ENCODE assay signal across 32 mouse cellular contexts in the genomic region with DNA sequence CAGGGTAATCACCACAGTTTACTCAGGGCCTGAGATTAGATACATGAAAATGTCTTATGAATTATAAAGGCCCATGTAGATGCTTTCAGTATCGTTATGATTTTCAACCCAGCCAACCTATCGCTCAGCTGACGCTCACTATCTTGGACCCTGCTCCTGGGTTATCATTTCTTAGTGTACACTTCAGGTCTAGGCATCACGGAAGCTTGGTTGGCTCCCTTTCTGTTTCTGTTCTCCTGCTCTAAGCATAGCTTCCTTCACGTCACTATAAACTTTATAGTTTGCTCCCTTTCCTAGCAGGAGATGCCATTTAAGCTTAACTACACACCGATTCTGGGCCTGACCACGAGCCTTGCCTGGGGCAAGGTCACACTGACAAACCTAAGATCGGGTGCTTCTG. TPM values are rescaled to one million over a fixed set of nuclear protein-coding genes. Genes with fewer than 3 reads are reported as not detected.
A peak's percentile ranks its signal among the peaks of the same experiment; 100 is the strongest.
DNase-seq lines count a peak whose midpoint lies in the region; ATAC-seq and TF ChIP-seq lines count a peak whose summit lies in the region.
"Had no signal": no experiment of that assay in that cellular context is flagged by ENCODE, and none has a peak within 500 bp of the region (broad histone marks: within the 10 kb centered on the region; RNA-seq: fewer than 3 reads in every experiment).

No protein-coding gene starts in this region.

- no peak overlapping the region for H3K9ac ChIP-seq in heart, postnatal 0 days (replicated peaks; ENCODE audit: low read depth, low read length)
- H3K9ac ChIP-seq in stomach, embryonic 14.5 days (replicated peaks; ENCODE audit: low read depth, low read length): no peak overlapping the region
- H3K9ac ChIP-seq: embryonic facial prominence, embryonic 12.5 days; heart, embryonic 13.5 days; hindbrain, embryonic 14.5 days; limb, embryonic 12.5 days; liver, embryonic 15.5 days; lung, embryonic 14.5 days; midbrain, embryonic 12.5 days; neural tube, embryonic 12.5 days had no signal

- DNase-seq in heart, postnatal 0 days (ENCODE audit: low spot score): no peak
- DNase-seq in heart, adult 8-10 months (ENCODE audit: low spot score): no peak
- DNase-seq in induced T-regulatory cell, adult 2 months (ENCODE audit: low read depth): peak; percentile 39
- no peak for DNase-seq in right cerebral cortex, adult 2 months (ENCODE audit: low spot score in 2 of 2)
- no peak for DNase-seq in spleen, postnatal 36 days (ENCODE audit: low spot score in 2 of 2)
- DNase-seq in lung, postnatal 36 days: no peak
- DNase-seq: adrenal gland, postnatal 10 days; B cell, adult 2 months; cerebellum, adult 8-10 months; cerebellum, postnatal 36 days; gastrocnemius, postnatal 25 days; heart, adult 18-20 months; kidney, adult 9 months; kidney, postnatal 14 days; layer of hippocampus, adult 9-11 months; lung, embryonic 14.5 days; right cerebral cortex, adult 18-20 months; right cerebral cortex, postnatal 4 days; thymus, adult 2 months; thymus, postnatal 4 days had no signal

- TF ChIP-seq CTCF in heart, postnatal 0 days (IDR thresholded peaks at IDR 0.05; ENCODE audit: low read depth): no peak

- H3K36me3 ChIP-seq in heart, postnatal 0 days (replicated peaks; ENCODE audit: control insufficient read depth, insufficient read depth, low read length): peaks cover 14% of the 10 kb centered on the region
- no peaks in the 10 kb centered on the region for H3K36me3 ChIP-seq in stomach, embryonic 14.5 days (ENCODE audit: control insufficient read depth, insufficient read depth, low read length)
- H3K36me3 ChIP-seq: neural tube, embryonic 12.5 days had no signal

- no peak overlapping the region for H3K4me3 ChIP-seq in heart, postnatal 0 days (ENCODE audit: low read depth, low read length)
- no peak overlapping the region for H3K4me3 ChIP-seq in stomach, embryonic 14.5 days (ENCODE audit: low read depth, low read length)
- H3K4me3 ChIP-seq: embryonic facial prominence, embryonic 12.5 days; heart, embryonic 13.5 days; limb, embryonic 12.5 days; liver, embryonic 15.5 days; midbrain, embryonic 12.5 days; myocyte; neural tube, embryonic 12.5 days had no signal

- H3K4me1 ChIP-seq in heart, postnatal 0 days (ENCODE audit: control insufficient read depth, insufficient read depth): peaks cover 7% of the 10 kb centered on the region
- H3K4me1 ChIP-seq in stomach, embryonic 14.5 days (ENCODE audit: control insufficient read depth, insufficient read depth, low read length): peaks cover 5% of the 10 kb centered on the region
- H3K4me1 ChIP-seq: neural tube, embryonic 12.5 days had no signal

- no peak for ATAC-seq in heart, postnatal 0 days (ENCODE audit: insufficient read depth, low read depth)
- ATAC-seq in stomach, embryonic 14.5 days (ENCODE audit: insufficient number of reproducible peaks, insufficient read depth, low FRiP score, low read depth): 0 out of 2 replicates have a peak, but pooled peaks have one; percentile 14
- ATAC-seq: forebrain, embryonic 14.5 days; inflammation-experienced regulatory T-cells, adult 6 months had no signal

- 68% methylated on average over 8 of the region's 8 CpGs for WGBS in heart, postnatal 0 days
- WGBS in stomach, embryonic 14.5 days: 80% methylated on average over 8 of the region's 8 CpGs

- peak overlapping the region; percentile 27 for H3K27ac ChIP-seq in heart, postnatal 0 days (ENCODE audit: low read depth)
- H3K27ac ChIP-seq in stomach, embryonic 14.5 days (ENCODE audit: low read length): no peak overlapping the region
- H3K27ac ChIP-seq: embryonic facial prominence, embryonic 12.5 days; heart, embryonic 13.5 days; hindbrain, embryonic 14.5 days; limb, embryonic 12.5 days; liver, embryonic 15.5 days; midbrain, embryonic 12.5 days; neural tube, embryonic 12.5 days had no signal

- no peaks in the 10 kb centered on the region for H3K9me3 ChIP-seq in heart, postnatal 0 days (replicated peaks; ENCODE audit: control insufficient read depth, low read length)
- H3K9me3 ChIP-seq in stomach, embryonic 14.5 days (ENCODE audit: control insufficient read depth, low read depth, low read length): no peaks in the 10 kb centered on the region
- H3K9me3 ChIP-seq: embryonic facial prominence, embryonic 12.5 days; heart, embryonic 13.5 days; limb, embryonic 12.5 days; liver, embryonic 15.5 days; midbrain, embryonic 12.5 days; neural tube, embryonic 12.5 days had no signal

- TF ChIP-seq EP300 in heart, postnatal 0 days (IDR thresholded peaks at IDR 0.05; ENCODE audit: low read depth): no peak

- no peak overlapping the region for H3K4me2 ChIP-seq in heart, postnatal 0 days (ENCODE audit: low read depth, low read length)
- no peak overlapping the region for H3K4me2 ChIP-seq in stomach, embryonic 14.5 days (replicated peaks; ENCODE audit: low read depth, low read length)
- H3K4me2 ChIP-seq: embryonic facial prominence, embryonic 12.5 days; heart, embryonic 13.5 days; hindbrain, embryonic 14.5 days; limb, embryonic 12.5 days; liver, embryonic 15.5 days; lung, embryonic 14.5 days; midbrain, embryonic 12.5 days; neural tube, embryonic 12.5 days had no signal

- no peaks in the 10 kb centered on the region for H3K27me3 ChIP-seq in heart, postnatal 0 days (ENCODE audit: control insufficient read depth, insufficient read depth, low read length)
- H3K27me3 ChIP-seq in stomach, embryonic 14.5 days (ENCODE audit: control insufficient read depth, insufficient read depth, low read length): no peaks in the 10 kb centered on the region
- H3K27me3 ChIP-seq: embryonic facial prominence, embryonic 12.5 days; heart, embryonic 13.5 days; limb, embryonic 12.5 days; liver, embryonic 15.5 days; midbrain, embryonic 12.5 days; neural tube, embryonic 12.5 days had no signal

RNA-seq across cellular contexts. Expression of gene Primpol, which starts 5.5 kb away (rescaled TPM):
- total RNA-seq in heart, postnatal 0 days (2014; rRNA removed; ENCODE audit: low replicate concordance): 1.7 and 2.9 TPM in 2 replicates
- polyA plus RNA-seq in heart, postnatal 0 days (2015; fragmentation: Nextera tagmentation; extraction: Ambion mirVana): 3.4 and 4.3 TPM in 2 replicates
- 1 to 10 TPM; 1.4 to 2.0 (median 1.7) TPM for total RNA-seq in heart, adult 8-10 months (2022)
- polyA plus RNA-seq in stomach, embryonic 14.5 days (2014; fragmentation: Nextera tagmentation; extraction: Ambion mirVana): 15.5 and 15.8 TPM in 2 replicates

RNA-seq across cellular contexts. Expression of gene Casp3, which starts 5.5 kb away (rescaled TPM):
- total RNA-seq in heart, postnatal 0 days (2014; rRNA removed; ENCODE audit: low replicate concordance): 11.8 and 20.8 TPM in 2 replicates
- 28.6 and 30.4 TPM in 2 replicates for polyA plus RNA-seq in heart, postnatal 0 days (2015; fragmentation: Nextera tagmentation; extraction: Ambion mirVana)
- total RNA-seq in heart, adult 8-10 months (2022): 1 to 10 TPM; 1.8 to 3.7 (median 2.3) TPM
- polyA plus RNA-seq in stomach, embryonic 14.5 days (2014; fragmentation: Nextera tagmentation; extraction: Ambion mirVana): 53.9 and 56.0 TPM in 2 replicates

RNA-seq across cellular contexts. Expression of gene Cenpu, which starts 59.7 kb away (rescaled TPM):
- 1.1 and 2.4 TPM in 2 replicates for total RNA-seq in heart, postnatal 0 days (2014; rRNA removed; ENCODE audit: low replicate concordance)
- 4.3 and 5.3 TPM in 2 replicates for polyA plus RNA-seq in heart, postnatal 0 days (2015; fragmentation: Nextera tagmentation; extraction: Ambion mirVana)
- total RNA-seq in heart, adult 8-10 months (2022): 1 to 10 TPM in 2 of 4 experiments, under 1 TPM in 2; 0.65 to 1.1 (median 0.96) TPM
- polyA plus RNA-seq in stomach, embryonic 14.5 days (2014; fragmentation: Nextera tagmentation; extraction: Ambion mirVana): 14.4 and 15.3 TPM in 2 replicates
- total RNA-seq: gastrocnemius, adult 18-20 months had no signal
